Mouse (Mus musculus) myocyte (in vitro differentiated cells): ENCODE data around the gene Zbtb8os. TPM values are rescaled to one million over a fixed set of nuclear protein-coding genes. Genes with fewer than 3 reads are reported as not detected.

Experiments used
- H3K27me3 ChIP-seq: one replicate; pipeline ENCODE4 v1.6.1; 2011; ENCODE audit not compliant: control insufficient read depth, insufficient read depth, insufficient read length
- H3K36me3 ChIP-seq: one replicate; pipeline ENCODE4 v1.6.1; 2011; ENCODE audit not compliant: control insufficient read depth, insufficient read depth
- H3K4me2 ChIP-seq: one replicate; pipeline ENCODE4 v1.6.1; 2011; ENCODE audit warnings: low read depth, control low read depth
- H3K4me3 ChIP-seq: one replicate; pipeline ENCODE4 v1.5.1; 2011; ENCODE audit warnings: mild to moderate bottlenecking, control low read depth, moderate library complexity
- H3K79me2 ChIP-seq: one replicate; pipeline ENCODE4 v1.6.1; 2011; ENCODE audit not compliant: control insufficient read depth, insufficient read depth
- H3ac ChIP-seq: one replicate; pipeline ENCODE4 v1.6.1; 2011; ENCODE audit not compliant: control insufficient read depth, insufficient read length
- CEBPB ChIP-seq: IDR thresholded peaks from 2 replicates; pipeline ENCODE4 v1.6.1; 2011; ENCODE audit warnings: mild to moderate bottlenecking, moderate library complexity; ENCODE audit not compliant: poor library complexity, insufficient read depth, severe bottlenecking
- E2F4 ChIP-seq: IDR thresholded peaks from one replicate; pipeline ENCODE4 v1.6.1; 2011; ENCODE audit warnings: mild to moderate bottlenecking, control low read depth, moderate library complexity; ENCODE audit not compliant: insufficient read depth
- MAX ChIP-seq: IDR thresholded peaks from one replicate; pipeline ENCODE4 v1.6.1; 2011; ENCODE audit warnings: low read depth, mild to moderate bottlenecking, control low read depth
- MYOD1 ChIP-seq, 3 experiments: IDR thresholded peaks; one replicate each; pipeline ENCODE4 v1.6.1; 2011; ENCODE audit warnings: control low read depth in 2 of 3, low read depth in 2 of 3, mild to moderate bottlenecking in 2 of 3, moderate library complexity in 1 of 3; ENCODE audit not compliant: insufficient read length in 2 of 3, control insufficient read depth in 1 of 3
- MYOG ChIP-seq, 3 experiments: IDR thresholded peaks; one replicate each; pipeline ENCODE4 v1.6.1; 2011; ENCODE audit warnings: control low read depth in 2 of 3, low read depth in 2 of 3, mild to moderate bottlenecking in 2 of 3; ENCODE audit not compliant: insufficient read length in 2 of 3, control insufficient read depth in 1 of 3, insufficient read depth in 1 of 3
- POLR2A ChIP-seq: IDR thresholded peaks from one replicate; pipeline ENCODE4 v1.6.1; 2011; ENCODE audit warnings: low read depth, mild to moderate bottlenecking, control low read depth, moderate library complexity; ENCODE audit not compliant: insufficient read length
- POLR2AphosphoS2 ChIP-seq: IDR thresholded peaks from one replicate; pipeline ENCODE4 v1.6.1; 2011; ENCODE audit warnings: low read depth, control low read depth; ENCODE audit not compliant: insufficient read length
- REST ChIP-seq: IDR thresholded peaks from one replicate; pipeline ENCODE4 v1.6.1; 2011; ENCODE audit warnings: mild to moderate bottlenecking, control low read depth, moderate library complexity; ENCODE audit not compliant: insufficient read depth, insufficient read length
- SRF ChIP-seq: IDR thresholded peaks from one replicate; pipeline ENCODE4 v1.6.1; 2011; ENCODE audit warnings: low read depth; ENCODE audit not compliant: control insufficient read depth, insufficient read length
- TCF12 ChIP-seq: IDR thresholded peaks from one replicate; pipeline ENCODE4 v1.6.1; 2011; ENCODE audit warnings: mild to moderate bottlenecking, control low read depth; ENCODE audit not compliant: poor library complexity, insufficient read depth, severe bottlenecking
- TCF3 ChIP-seq: IDR thresholded peaks from one replicate; pipeline ENCODE4 v1.6.1; 2011; ENCODE audit warnings: low read depth, control low read depth; ENCODE audit not compliant: insufficient read length
- USF1 ChIP-seq: IDR thresholded peaks from one replicate; pipeline ENCODE4 v1.6.1; 2011; ENCODE audit warnings: low read depth, mild to moderate bottlenecking, control low read depth, moderate library complexity
- polyA plus RNA-seq: library from polyadenylated mRNA; unstranded; fragments of >200 nt; fragmentation: generic; extraction: Trizol; gene quantifications from one replicate; pipeline ENCODE4 v1.2.1, GENCODE M21; 2012; ENCODE audit warnings: missing spikeins

The Zbtb8os gene
- polyA plus RNA-seq, 1 experiment: 34.5 TPM

- H3K4me3 ChIP-seq: peak overlapping the region; percentile 48
- H3K79me2 ChIP-seq: peaks cover 50% of the 10 kb centered on the region
- H3K4me2 ChIP-seq: peak overlapping the region; percentile 79
- H3ac ChIP-seq: peak overlapping the region; percentile 47
- H3K36me3 ChIP-seq: no peaks in the 10 kb centered on the region
- no peaks in the 10 kb centered on the region for H3K27me3 ChIP-seq
- TF ChIP-seq MAX: no peak
- TF ChIP-seq MYOG (IDR thresholded peaks at IDR 0.05; ENCODE audit: control insufficient read depth in 1 of 3, insufficient read depth in 1 of 3, insufficient read length in 2 of 3, low read depth in 2 of 3): peak; percentile 86 to 98 (median 93)
- no peak for TF ChIP-seq CEBPB
- TF ChIP-seq MYOD1 (IDR thresholded peaks at IDR 0.05; ENCODE audit: control insufficient read depth in 1 of 3, insufficient read length in 2 of 3, low read depth in 2 of 3): peak; percentile 83 to 95 (median 88)
- no peak for TF ChIP-seq SRF
- peak; percentile 31 for TF ChIP-seq USF1
- TF ChIP-seq TCF3: peak; percentile 75
- TF ChIP-seq E2F4: no peak
- peak; percentile 81 for TF ChIP-seq TCF12
- peak; percentile 31 for TF ChIP-seq POLR2A
- TF ChIP-seq REST: no peak
- no peak for TF ChIP-seq POLR2AphosphoS2
Measured at GRCm38 (mm10) chr4:129288067-129288466, 47.4 kb upstream of the Zbtb8os start.

GRCm38 (mm10) chr4:129289671-129290070, 45.8 kb upstream of the Zbtb8os start:
- no peak overlapping the region for H3ac ChIP-seq
- H3K27me3 ChIP-seq: no peaks in the 10 kb centered on the region
- no peak overlapping the region for H3K4me3 ChIP-seq
- peak overlapping the region; percentile 14 for H3K4me2 ChIP-seq
- peaks cover 64% of the 10 kb centered on the region for H3K79me2 ChIP-seq
- TF ChIP-seq USF1: no peak
- no peak for TF ChIP-seq SRF
- TF ChIP-seq POLR2AphosphoS2: no peak
- TF ChIP-seq TCF3: no peak
- no peak for TF ChIP-seq MYOG (IDR thresholded peaks at IDR 0.05; ENCODE audit: control insufficient read depth in 1 of 3, insufficient read depth in 1 of 3, insufficient read length in 2 of 3, low read depth in 2 of 3)
- no peak for TF ChIP-seq MYOD1 (IDR thresholded peaks at IDR 0.05; ENCODE audit: control insufficient read depth in 1 of 3, insufficient read length in 2 of 3, low read depth in 2 of 3)
- no peak for TF ChIP-seq CEBPB
- no peak for TF ChIP-seq REST
- TF ChIP-seq POLR2A: no peak
- TF ChIP-seq E2F4: no peak
- no peak for TF ChIP-seq MAX
- no peak for TF ChIP-seq TCF12
- H3K36me3 ChIP-seq: no peaks in the 10 kb centered on the region

- Histone ChIP-seq H3K4me2 (no peak overlapping the region), H3K4me3 (no peak overlapping the region), H3K27me3 (no peaks in the 10 kb centered on the region), H3K36me3 (peaks cover 9% of the 10 kb centered on the region), H3K79me2 (peaks cover 93% of the 10 kb centered on the region), H3ac (no peak overlapping the region)
- TF ChIP-seq POLR2A (no peak), USF1 (no peak), REST (no peak), MAX (no peak), SRF (no peak), E2F4 (no peak), MYOG (IDR thresholded peaks at IDR 0.05; ENCODE audit: control insufficient read depth in 1 of 3, insufficient read depth in 1 of 3, insufficient read length in 2 of 3, low read depth in 2 of 3) (no peak), CEBPB (no peak), TCF12 (no peak), TCF3 (no peak), POLR2AphosphoS2 (no peak)
Measured at GRCm38 (mm10) chr4:129292831-129293230, 42.7 kb upstream of the Zbtb8os start.

- H3K4me3 ChIP-seq: no peak overlapping the region
- TF ChIP-seq REST (no peak), MYOD1 (IDR thresholded peaks at IDR 0.05; ENCODE audit: control insufficient read depth in 1 of 3, insufficient read length in 2 of 3, low read depth in 2 of 3) (peak in 1 of 3 experiments; percentile 63), E2F4 (no peak), MYOG (IDR thresholded peaks at IDR 0.05; ENCODE audit: control insufficient read depth in 1 of 3, insufficient read depth in 1 of 3, insufficient read length in 2 of 3, low read depth in 2 of 3) (peak in 1 of 3 experiments; percentile 78), MAX (no peak), SRF (no peak), CEBPB (no peak), TCF12 (no peak), USF1 (no peak), POLR2AphosphoS2 (peak; percentile 61), POLR2A (no peak)
Measured at GRCm38 (mm10) chr4:129293702-129294101, 41.8 kb upstream of the Zbtb8os start.

GRCm38 (mm10) chr4:129295188-129295587, 40.3 kb upstream of the Zbtb8os start:
- peaks cover 93% of the 10 kb centered on the region for H3K79me2 ChIP-seq
- no peak overlapping the region for H3ac ChIP-seq
- H3K4me2 ChIP-seq: peak overlapping the region; percentile 14
- H3K4me3 ChIP-seq: no peak overlapping the region
- H3K36me3 ChIP-seq: peaks cover 15% of the 10 kb centered on the region
- H3K27me3 ChIP-seq: no peaks in the 10 kb centered on the region
- TF ChIP-seq MYOG (IDR thresholded peaks at IDR 0.05; ENCODE audit: control insufficient read depth in 1 of 3, insufficient read depth in 1 of 3, insufficient read length in 2 of 3, low read depth in 2 of 3): no peak
- no peak for TF ChIP-seq TCF3
- TF ChIP-seq MYOD1 (IDR thresholded peaks at IDR 0.05; ENCODE audit: control insufficient read depth in 1 of 3, insufficient read length in 2 of 3, low read depth in 2 of 3): no peak
- no peak for TF ChIP-seq CEBPB
- TF ChIP-seq USF1: no peak
- no peak for TF ChIP-seq POLR2A
- TF ChIP-seq MAX: no peak
- no peak for TF ChIP-seq REST
- no peak for TF ChIP-seq E2F4
- TF ChIP-seq POLR2AphosphoS2: no peak
- TF ChIP-seq SRF: no peak
- TF ChIP-seq TCF12: no peak

More at GRCm38 (mm10) chr4:129293702-129294101, 41.8 kb upstream of the Zbtb8os start:
- H3K79me2 ChIP-seq: peaks cover 96% of the 10 kb centered on the region
- H3ac ChIP-seq: no peak overlapping the region
- no peak overlapping the region for H3K4me2 ChIP-seq
- no peaks in the 10 kb centered on the region for H3K27me3 ChIP-seq
- peaks cover 13% of the 10 kb centered on the region for H3K36me3 ChIP-seq
